Comparison of ENCODE assay signal across 39 mouse cellular contexts in the genomic region with DNA sequence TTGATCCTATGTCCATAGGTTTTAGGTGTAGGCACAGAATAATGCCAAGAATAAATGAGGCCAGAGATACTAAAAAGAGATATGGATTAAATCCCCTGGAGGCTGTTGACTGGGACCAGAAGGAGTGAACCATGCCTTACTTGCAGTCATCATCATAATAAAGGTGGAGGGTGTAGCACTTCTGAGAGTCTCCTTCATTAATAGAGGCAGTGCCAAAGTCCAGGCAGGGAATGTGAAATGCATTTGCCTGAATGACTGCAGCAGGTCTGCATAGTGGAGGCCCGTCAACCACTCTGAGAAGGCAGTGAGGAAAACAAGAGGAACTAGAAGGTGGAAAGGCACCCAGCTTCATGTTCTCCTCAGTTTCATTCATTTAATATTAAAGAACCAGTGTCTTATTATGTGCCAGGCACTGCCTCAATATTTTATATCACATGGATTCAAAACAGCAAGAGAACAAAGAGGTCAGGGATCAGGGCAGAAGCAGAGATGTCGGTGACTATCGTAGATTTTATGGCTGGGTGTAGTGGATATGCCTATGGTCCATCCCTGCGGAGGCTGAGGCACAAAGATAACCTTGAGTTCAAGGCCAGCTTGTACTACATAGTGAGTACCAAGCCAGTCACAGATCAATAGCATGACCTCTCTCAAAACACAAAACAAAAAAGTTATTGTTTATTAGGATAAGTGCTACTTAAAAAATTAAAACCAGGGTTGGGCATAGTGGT. TPM values are rescaled to one million over a fixed set of nuclear protein-coding genes. Genes with fewer than 3 reads are reported as not detected.
"Had no signal": no experiment of that assay in that cellular context is flagged by ENCODE, and none has a peak within 500 bp of the region (broad histone marks: within the 10 kb centered on the region; RNA-seq: fewer than 3 reads in every experiment).

No protein-coding gene starts in this region.

- H3K27me3 ChIP-seq: embryonic facial prominence, embryonic 12.5 days; embryonic facial prominence, embryonic 13.5 days; embryonic facial prominence, embryonic 15.5 days; forebrain, embryonic 12.5 days; forebrain, embryonic 13.5 days; forebrain, embryonic 15.5 days had no signal

- DNase-seq: cerebellum, adult 18-20 months; cerebellum, adult 2 months; cerebellum, adult 8-10 months; cerebellum, adult 9-10 months; cerebellum, adult 9-11 months; cerebellum, postnatal 10 days; cerebellum, postnatal 14 days; cerebellum, postnatal 25 days; cerebellum, postnatal 36 days; embryo, embryonic 11 days; forebrain, postnatal 0 days; gastrocnemius, adult 2 months; gastrocnemius, postnatal 10 days; gastrocnemius, postnatal 14 days; gastrocnemius, postnatal 25 days; gastrocnemius, postnatal 36 days; heart, adult 11 months; heart, adult 18-20 months had no signal

- ATAC-seq: forebrain, embryonic 13.5 days; forebrain, embryonic 14.5 days; forebrain, embryonic 15.5 days; forebrain, embryonic 16.5 days; forebrain, postnatal 0 days had no signal

- H3K36me3 ChIP-seq: embryonic facial prominence, embryonic 10.5 days; embryonic facial prominence, embryonic 12.5 days; embryonic facial prominence, embryonic 13.5 days; embryonic facial prominence, embryonic 15.5 days; forebrain, embryonic 10.5 days; forebrain, embryonic 12.5 days; forebrain, embryonic 15.5 days had no signal

- H3K4me1 ChIP-seq: embryonic facial prominence, embryonic 10.5 days; embryonic facial prominence, embryonic 12.5 days; embryonic facial prominence, embryonic 13.5 days; embryonic facial prominence, embryonic 15.5 days; forebrain, embryonic 10.5 days; forebrain, embryonic 12.5 days; forebrain, embryonic 13.5 days; forebrain, embryonic 15.5 days had no signal

- H3K27ac ChIP-seq: embryonic facial prominence, embryonic 10.5 days; embryonic facial prominence, embryonic 12.5 days; embryonic facial prominence, embryonic 13.5 days; embryonic facial prominence, embryonic 15.5 days; forebrain, embryonic 10.5 days; forebrain, embryonic 12.5 days; forebrain, embryonic 13.5 days; forebrain, embryonic 15.5 days; gastrocnemius, adult 2 months had no signal

- H3K4me3 ChIP-seq: embryonic facial prominence, embryonic 10.5 days; embryonic facial prominence, embryonic 12.5 days; embryonic facial prominence, embryonic 13.5 days; embryonic facial prominence, embryonic 15.5 days; erythroblast, embryonic 14.5 days; forebrain, embryonic 10.5 days; forebrain, embryonic 12.5 days; forebrain, embryonic 13.5 days; forebrain, embryonic 15.5 days; gastrocnemius, adult 2 months had no signal

- H3K4me2 ChIP-seq: embryonic facial prominence, embryonic 12.5 days; embryonic facial prominence, embryonic 13.5 days; embryonic facial prominence, embryonic 15.5 days; forebrain, embryonic 12.5 days; forebrain, embryonic 13.5 days; forebrain, embryonic 15.5 days had no signal

- H3K9me3 ChIP-seq: embryonic facial prominence, embryonic 10.5 days; embryonic facial prominence, embryonic 12.5 days; embryonic facial prominence, embryonic 13.5 days; embryonic facial prominence, embryonic 15.5 days; forebrain, embryonic 10.5 days; forebrain, embryonic 12.5 days; forebrain, embryonic 13.5 days; forebrain, embryonic 15.5 days had no signal

- H3K9ac ChIP-seq: embryonic facial prominence, embryonic 12.5 days; embryonic facial prominence, embryonic 13.5 days; embryonic facial prominence, embryonic 15.5 days; forebrain, embryonic 12.5 days; forebrain, embryonic 13.5 days; forebrain, embryonic 15.5 days; forebrain, postnatal 0 days had no signal

RNA-seq across cellular contexts. Expression of a gene that starts 10.6 kb away (rescaled TPM):
- total RNA-seq: common myeloid progenitor, adult 5-6 weeks; forebrain, postnatal 0 days; gastrocnemius, adult 18-20 months; gastrocnemius, adult 2 months; gastrocnemius, adult 8-10 months; gastrocnemius, postnatal 10 days; gastrocnemius, postnatal 14 days; gastrocnemius, postnatal 25 days; gastrocnemius, postnatal 36 days; gastrocnemius, postnatal 4 days; granulocyte monocyte progenitor cell, adult 5-6 weeks; heart, adult 18-20 months had no signal
- polyA plus RNA-seq: cerebellum, adult 2 months; cortical plate, adult 2 months; embryonic facial prominence, embryonic 10.5 days; embryonic facial prominence, embryonic 11.5 days; embryonic facial prominence, embryonic 12.5 days; embryonic facial prominence, embryonic 13.5 days; embryonic facial prominence, embryonic 14.5 days; embryonic facial prominence, embryonic 15.5 days; erythroblast, embryonic 14.5 days; forebrain, embryonic 10.5 days; forebrain, embryonic 11.5 days; forebrain, embryonic 12.5 days; forebrain, embryonic 13.5 days; forebrain, embryonic 14.5 days; forebrain, embryonic 15.5 days; forebrain, embryonic 16.5 days; forebrain, postnatal 0 days; frontal cortex, adult 2 months had no signal
